Mouse (Mus musculus): Measurements from ENCODE around the gene Zfp706.

The Zfp706 gene

DNA sequence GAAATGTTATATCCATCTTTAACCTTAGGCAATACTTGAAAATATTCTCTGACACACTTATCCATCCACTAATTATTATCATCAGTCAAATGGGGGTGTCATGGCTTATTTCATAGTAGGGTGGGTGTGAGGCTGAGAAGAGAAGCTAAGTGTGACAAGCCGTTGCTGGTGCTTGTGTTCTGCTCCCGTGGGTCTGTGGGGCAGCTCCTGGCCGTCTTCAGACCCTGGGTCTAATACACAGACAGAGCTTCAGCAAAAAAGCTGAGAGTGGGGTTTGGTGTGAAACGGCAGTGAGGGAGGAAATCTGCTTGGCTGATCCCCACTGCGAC lies 28.4 kb downstream of the Zfp706 start:
- DNase-seq (ENCODE audit: low spot score in 2 of 2) = no peak

DNA sequence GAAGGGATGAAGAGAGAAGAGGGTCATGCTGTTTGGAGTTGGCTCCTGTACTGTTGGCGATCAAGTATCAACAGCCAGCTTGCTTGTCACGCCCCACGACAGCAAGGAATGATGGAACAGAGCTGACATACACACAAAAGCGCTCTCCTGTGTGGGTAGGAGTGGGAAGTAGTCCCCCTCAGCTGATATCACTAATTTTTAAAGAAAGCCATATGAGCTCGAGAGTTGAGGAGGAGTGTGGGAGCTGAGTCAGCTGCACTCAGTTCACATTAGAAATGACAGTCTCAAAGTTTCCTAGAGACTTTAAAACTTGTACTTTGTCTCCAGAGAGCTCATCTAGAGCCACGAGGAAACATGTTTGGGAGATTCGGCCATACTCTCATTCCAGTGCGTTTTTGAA lies 29.8 kb downstream of the Zfp706 start:
- DNase-seq (ENCODE audit: low spot score in 2 of 2) = no peak

DNA sequence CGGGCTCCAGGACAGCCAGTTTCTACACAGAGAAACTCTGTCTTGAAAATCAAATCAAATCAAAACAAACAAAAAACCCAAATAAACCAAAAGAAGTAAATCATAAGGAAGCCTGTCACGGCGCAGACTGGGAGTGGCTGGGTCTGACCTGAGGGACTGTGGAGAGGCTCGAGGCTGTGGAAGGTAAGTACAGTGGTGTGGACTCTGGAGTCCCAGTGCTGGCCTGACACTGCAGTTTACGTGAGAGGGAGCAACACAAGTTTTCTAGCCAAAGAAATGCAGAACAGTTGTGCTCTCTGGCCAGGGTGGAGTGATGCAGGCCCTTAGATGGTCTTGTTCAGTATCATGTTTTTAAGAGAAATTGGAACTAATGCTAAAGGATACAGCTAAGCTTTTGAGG lies 31.9 kb downstream of the Zfp706 start:
- DNase-seq (ENCODE audit: low spot score in 2 of 2) = peak in 1 of 2 experiments; percentile 5

DNA sequence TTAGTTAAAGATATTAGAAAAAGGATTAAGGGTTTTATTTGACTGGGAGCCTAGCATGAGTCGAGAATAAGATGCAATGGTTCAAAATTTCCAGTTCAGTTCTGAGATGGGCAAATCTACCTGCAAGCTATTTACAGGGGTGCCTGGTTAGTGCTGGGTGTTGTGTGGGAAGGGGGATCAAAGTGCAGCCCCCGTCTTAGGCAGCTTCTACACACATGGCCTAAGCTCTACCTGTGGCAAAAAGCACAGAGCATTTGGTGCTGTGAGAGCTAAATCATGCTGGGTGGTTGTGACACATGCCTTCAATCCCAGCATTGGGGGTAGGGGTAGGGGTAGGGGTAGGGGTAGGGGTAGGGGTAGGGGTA lies 32.3 kb downstream of the Zfp706 start:
- no peak for DNase-seq (ENCODE audit: low spot score in 2 of 2)

DNA sequence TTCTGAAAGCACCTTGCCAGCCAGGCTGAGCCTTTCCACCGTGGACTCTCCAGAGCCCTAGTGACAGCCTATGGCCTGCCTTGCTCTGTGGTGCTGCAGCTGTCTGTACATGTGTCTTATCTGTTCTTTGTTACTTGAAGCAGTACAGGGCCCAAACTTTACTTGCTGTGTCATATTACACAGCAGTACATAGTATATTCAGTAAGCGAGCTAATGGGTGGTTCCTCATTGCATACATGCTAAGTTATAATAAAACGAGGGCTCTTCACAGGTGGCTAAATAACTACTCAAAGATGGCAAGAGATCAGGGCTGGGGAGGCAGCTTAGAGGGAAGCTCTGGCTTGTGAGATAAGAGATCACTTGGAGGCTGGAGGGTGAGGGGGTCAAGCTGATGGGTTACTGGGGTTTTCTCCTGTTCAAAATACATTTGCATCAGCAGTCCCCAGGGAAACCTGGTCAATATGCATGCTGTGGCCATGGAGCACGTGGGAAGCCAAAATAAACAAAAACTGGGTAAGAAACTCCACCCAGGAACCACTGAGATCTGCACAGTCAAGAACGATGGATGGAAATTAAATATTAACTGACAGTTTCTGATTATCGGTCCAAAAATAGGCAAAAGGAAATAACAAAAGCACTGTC lies 32.8 kb downstream of the Zfp706 start:
- no peak for DNase-seq (ENCODE audit: low spot score in 2 of 2)

DNA sequence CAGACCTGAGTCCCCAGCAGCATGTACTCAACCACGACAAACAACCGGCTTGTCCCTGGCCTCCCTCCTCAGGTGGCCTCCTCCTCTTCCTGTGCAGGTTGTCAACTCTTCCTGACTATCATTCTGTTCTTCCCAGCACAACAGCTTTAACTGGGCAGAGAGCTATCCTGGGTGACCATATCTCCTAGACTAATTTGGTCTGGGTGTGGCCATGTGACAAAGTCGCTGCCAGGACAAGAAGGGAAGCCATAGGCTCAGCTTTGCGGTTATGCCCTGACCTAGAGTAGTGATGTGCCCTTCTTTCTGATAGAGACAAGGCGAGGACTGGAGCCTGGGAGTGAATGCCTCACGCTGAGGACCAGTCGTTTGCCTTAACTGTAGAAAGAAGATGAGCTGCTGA lies 33.9 kb downstream of the Zfp706 start:
- no peak for DNase-seq (ENCODE audit: low spot score in 2 of 2)

DNA sequence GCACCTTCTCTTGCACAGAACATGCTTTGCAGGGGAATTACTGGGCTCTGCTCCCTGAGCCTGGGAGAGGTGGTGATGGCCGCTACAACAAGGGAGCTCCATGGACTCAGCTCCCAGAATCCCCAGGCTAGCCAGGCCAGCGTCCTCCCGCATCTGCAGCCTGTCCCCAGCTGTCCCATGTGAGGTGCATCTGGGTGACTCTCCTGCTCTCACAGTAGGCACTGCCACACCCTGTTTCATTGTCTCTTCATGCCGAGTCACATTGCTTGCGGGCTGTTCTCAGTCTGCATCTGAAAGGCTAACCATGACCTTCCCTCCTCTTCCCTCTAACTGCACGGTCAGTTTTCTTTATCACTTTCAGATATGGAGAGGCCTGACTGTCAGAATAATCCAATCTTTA lies 34.3 kb downstream of the Zfp706 start:
- no peak for DNase-seq (ENCODE audit: low spot score in 2 of 2)

DNA sequence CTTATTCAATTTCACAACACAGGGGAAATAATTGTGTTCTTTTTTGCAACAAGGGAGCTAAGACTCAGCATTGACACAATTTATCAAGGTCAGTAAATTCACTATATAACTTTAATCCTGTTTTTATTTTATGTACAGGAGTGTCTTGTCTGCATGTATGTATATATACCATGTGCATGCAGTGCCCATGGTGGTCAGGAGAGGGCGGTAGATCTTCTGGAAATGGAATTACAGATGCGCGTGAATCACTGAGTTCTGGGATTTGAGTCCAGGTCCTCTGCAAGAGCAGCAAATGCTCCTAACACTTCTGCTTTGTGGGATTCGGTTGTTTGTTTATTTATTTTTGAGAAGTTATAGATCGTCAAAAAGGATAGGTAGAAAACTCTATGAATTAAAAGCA lies 37.8 kb downstream of the Zfp706 start:
- DNase-seq (ENCODE audit: low spot score in 2 of 2) = no peak

DNA sequence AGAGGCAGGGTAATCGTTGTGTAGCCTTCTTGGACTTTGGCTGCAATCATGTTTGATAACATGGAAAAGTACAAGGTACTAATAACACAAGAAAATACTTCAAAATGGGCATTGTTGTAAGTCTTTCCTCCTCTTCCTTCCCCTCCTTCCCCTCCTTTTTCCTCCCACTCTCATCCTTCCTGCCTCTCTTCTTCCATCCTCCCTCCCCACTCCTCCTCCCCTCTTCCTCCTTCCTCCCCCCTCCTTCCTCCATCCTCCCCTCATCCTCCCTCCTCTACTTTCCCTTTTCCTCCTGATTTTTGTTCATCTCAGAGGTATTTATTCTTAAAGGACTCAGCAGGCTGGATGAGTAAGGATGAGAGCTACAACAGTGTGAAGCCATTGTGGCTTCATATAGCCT lies 39.3 kb downstream of the Zfp706 start:
- DNase-seq (ENCODE audit: low spot score in 2 of 2) = no peak

DNA sequence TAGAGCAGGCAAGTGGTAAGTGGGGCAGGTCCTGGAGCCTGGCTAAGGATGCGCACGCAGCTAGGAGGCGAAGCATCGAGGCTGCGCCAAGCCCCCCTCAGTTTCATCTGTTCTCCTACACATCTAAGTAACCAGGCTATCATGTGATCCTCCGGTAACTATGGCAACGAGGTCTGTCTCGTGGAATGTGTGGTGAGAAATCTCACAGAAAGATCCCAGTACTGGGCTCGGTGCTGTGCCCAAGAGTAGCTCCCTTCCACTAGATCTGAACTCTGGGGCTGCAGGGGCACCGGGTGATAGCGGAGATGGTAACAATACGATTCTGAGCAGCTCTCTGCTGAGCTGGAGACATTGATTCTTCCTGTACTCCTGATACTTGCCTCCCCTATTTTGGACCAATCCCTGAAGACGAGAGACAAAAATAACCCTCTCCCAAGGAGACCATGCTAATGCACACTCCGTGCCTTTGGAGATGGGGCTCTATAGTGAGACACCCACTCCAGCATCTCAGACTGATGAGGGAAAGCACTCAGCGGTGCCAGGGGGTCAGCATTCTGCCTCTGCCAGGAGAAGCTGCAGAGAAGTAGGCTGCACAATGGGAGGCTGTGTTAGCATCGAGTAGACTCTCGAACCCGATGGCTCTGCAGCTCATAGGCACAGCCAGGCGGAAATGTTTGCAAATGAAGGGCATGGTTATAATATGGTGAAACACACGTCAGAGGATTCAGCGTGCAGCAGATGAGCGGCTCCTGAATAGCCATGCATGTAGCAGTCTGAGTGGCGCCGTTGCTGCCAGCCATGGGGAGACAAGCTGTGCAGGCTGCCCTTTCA lies 40.0 kb downstream of the Zfp706 start:
- no peak for DNase-seq (ENCODE audit: low spot score in 2 of 2)

DNA sequence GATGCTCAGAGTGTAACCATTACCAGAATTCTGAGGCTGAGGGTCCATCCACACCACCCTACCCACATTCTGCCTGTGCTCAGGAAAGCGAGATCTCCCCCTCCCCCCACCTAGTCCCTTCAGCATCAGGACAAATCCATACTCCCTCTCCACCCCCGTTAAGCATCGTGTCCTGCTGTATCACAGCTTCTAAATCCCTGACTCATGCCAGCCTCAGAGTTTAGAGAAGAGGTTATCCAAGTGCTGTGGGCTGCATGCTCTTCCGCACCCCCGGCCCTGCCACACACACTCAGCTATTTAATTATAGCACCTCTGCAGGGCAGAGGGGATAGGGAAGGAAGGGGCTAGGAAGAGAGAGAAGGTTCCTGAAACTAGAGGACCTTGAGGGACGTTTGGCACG lies 40.6 kb downstream of the Zfp706 start:
- no peak for DNase-seq (ENCODE audit: low spot score in 2 of 2)

DNA sequence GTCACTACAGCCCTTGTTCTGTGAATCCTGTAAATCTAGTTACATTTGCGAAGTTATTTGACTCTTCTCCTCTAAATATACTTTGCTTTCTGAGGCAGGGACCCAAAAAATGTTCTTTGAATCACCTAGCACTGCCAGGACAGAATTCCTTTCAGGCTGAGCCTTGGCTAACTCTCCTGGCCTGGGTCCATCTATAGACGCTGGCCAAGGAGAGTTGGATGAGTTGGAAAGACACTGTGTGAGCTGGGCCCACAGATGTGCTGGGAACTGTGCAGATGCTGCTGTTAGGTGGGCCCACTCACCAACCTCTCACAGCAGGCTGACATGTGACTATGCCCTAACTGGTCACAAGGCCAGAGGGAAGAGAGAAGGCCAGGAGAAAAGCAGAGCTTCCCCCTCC lies 41.1 kb downstream of the Zfp706 start:
- DNase-seq (ENCODE audit: low spot score in 2 of 2) = peak in 1 of 2 experiments; percentile 36

DNA sequence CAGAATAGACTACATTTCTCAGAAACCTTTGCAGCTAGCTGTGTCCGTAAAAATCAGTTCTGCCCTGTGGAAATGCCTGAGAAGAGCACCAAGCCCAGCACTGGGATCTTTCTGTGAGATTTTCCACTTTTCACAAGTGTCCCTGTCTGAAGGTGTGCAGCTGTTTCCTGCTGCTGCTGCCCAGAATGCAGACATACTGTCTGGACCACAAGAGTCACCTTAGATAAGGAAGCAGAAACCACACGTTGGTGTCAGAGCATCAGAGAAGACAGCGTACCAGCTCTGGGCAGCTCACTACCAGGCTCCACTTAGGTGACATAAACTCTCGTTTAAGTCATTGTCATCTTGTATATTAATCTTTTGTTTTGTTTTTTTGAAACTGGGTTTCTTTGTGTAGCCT lies 41.8 kb downstream of the Zfp706 start:
- no peak for DNase-seq (ENCODE audit: low spot score in 2 of 2)

DNA sequence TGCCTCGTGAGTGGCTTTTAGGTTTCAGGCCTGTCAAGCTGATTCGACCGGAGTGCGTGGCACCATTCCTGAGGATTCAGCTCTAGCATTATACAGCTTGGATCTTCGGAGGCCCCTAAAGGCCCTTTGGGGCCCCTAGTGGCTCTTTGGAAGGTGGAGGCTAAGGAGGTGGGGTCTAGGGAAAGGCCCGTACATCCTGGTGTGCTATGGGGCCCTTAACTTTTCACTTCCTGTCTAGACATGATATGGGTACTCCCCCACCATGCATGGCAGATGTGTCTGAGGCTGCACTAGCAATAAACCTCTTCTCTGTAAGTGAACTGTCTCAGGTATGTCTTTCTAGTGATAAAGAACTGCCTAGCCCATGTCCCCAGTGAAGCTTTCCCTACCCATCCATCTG lies 44.6 kb downstream of the Zfp706 start:
- no peak for DNase-seq (ENCODE audit: low spot score in 2 of 2)

DNA sequence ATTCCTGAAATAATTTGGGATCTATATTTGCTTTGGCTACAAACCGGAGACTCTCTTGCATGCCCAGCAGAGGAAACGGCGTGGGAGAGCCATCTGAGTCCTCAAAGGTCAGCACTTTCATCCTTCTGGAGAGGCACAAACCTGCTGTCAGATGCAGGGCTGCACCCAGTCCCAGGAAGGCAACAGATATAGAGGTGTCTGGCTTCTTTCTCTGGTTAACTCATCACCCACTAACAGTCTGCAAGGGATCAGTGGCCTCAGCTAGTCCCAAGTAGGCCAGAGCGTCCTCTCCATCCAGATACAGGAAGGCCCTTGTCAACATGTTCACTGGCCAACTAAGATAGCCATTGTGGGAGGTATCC lies 46.7 kb downstream of the Zfp706 start:
- DNase-seq (ENCODE audit: low spot score in 2 of 2) = no peak

DNA sequence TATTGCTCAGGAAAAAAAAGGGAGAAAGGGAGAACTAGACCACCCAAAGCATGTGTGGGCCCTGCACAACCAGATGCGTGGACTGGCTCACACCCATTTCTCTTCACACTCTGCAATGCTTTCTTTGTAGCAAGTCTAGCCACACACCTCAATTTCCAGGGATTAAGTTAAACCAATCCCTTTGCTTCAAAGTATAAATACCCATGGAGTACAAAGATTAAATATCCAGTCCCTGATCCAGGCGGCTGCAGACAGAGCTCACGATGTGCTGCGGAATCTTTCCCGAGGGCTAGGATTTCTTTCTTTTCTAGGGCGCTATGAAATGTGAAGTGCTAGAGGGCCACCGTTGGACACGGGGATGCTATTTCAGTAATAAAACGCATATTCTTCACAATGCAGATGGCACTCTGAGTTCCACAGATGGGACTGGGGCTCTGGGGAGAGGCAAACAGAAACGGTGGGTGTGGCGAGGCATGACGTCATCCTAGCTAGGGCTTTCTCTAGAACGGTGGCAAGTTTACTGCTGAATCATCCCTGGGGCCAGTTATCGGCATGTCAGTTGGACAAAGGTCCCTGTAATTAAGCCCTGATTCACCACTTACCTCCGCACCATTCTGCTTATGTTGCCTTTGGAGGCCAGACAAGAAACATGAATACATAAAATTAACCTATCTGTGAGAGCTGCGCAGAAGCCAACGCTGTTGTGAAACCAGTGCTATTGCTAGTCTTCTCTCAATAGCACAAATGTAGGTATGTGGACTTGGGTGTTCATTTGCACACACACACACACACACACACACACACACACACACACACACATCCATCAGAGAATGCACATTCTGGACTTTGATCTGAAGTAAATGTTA lies 47.3 kb downstream of the Zfp706 start:
- DNase-seq (ENCODE audit: low spot score in 2 of 2) = peak; percentile 67 to 76

DNA sequence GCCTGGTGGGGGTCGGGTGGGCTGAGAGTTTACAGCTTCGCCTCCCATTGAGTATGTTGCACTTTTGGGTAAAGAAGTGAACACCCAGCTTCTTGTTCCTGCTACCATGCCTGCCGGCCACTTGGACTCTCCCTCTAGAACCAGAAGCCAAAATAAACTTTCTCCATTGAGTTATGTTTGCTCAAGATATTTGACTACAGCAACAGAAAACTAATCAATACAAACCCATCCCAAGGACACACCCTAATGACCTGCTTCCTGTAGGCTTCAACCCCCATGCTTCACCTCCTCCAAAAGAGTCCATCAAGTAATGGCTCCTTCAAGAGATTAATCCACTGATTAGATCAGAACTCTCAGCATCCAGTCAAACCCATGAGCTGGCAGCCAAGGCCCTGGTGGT lies 51.4 kb downstream of the Zfp706 start:
- DNase-seq (ENCODE audit: low spot score in 2 of 2) = no peak

DNA sequence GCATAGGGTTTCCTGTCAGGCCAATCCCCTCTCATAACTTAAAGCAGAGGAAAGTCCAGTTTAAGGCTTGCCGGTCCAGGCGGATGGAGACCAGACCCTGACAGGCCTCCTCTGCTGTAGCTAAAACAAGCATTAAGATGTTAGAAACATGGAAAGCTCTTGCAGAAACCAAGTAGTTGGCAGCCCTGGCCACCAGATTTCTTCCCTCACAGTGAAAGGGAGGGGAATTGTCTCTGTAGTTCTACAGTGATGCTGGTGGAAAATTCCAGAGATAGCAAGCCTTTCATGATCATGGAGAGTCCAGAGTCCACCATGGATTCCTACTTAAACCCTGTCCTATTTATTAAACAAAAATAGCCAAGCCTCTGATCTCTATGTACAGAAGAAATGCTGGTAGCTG lies 57.3 kb downstream of the Zfp706 start:
- DNase-seq (ENCODE audit: low spot score in 2 of 2) = no peak

DNA sequence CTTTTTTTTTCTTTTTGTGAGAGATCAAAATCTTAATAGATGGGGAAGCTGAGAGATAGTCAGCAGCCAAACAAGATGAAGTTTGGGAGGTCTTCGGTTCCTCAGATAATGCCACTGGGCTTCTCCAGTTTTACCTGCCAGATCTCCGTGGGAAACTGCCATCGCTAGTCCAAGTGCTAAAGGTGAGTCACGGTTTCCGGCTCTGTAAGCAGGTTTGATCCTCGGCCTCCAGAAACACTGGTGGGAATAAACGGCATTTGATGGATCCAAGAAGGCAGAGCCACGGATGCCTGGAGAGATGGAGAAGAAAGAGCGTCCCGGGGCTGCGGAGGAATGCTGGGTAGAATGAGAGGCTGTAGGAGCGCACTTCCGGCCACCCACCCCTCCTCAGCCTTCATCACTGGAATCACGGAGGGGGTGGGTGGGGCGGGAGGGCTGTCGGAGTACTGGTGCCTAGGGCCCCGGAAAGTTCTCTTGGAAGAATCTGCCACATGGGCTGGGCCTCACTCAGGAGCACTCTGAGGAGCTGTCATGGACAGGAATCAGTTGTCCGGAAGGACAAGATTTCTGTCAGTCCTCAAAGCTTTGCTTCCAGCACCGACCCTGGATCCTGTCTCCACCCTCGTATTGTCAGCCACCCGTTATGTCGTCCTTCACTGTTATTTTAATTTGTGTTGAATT lies 58.6 kb downstream of the Zfp706 start:
- no peak for DNase-seq (ENCODE audit: low spot score in 2 of 2)

All from urinary bladder, postnatal 36 days (tissue).